ENCODE assay signal across 17 mouse cellular contexts in genomic region chr8:46836949-46837348, GRCm38 (mm10).
DNase-seq lines count a peak whose midpoint lies in the region; TF ChIP-seq lines count a peak whose summit lies in the region.
"Had no signal": no experiment of that assay in that cellular context is flagged by ENCODE, and none has a peak within 500 bp of the region (broad histone marks: within the 10 kb centered on the region; RNA-seq: fewer than 3 reads in every experiment).

No protein-coding gene starts in this region.

- no peak for DNase-seq in gastrocnemius, adult 2 months
- no peak for DNase-seq in gastrocnemius, postnatal 4 days (ENCODE audit: low spot score in 2 of 2)
- no peak for DNase-seq in spleen, adult 2 months (ENCODE audit: low read depth in 1 of 2, low spot score in 2 of 2)
- no peak for DNase-seq in spleen, adult 12 weeks (ENCODE audit: low spot score)
- DNase-seq in layer of hippocampus, adult 18-20 months (ENCODE audit: low spot score in 2 of 2), result no peak
- DNase-seq: adrenal gland, adult 2 months; adrenal gland, postnatal 10 days; adrenal gland, postnatal 25 days; cerebellum, adult 11-12 months; cerebellum, adult 2 months; cerebellum, adult 9-10 months; cerebellum, postnatal 10 days; cerebellum, postnatal 25 days had no signal

- no peak for TF ChIP-seq CTCF in gastrocnemius, adult 2 months (IDR thresholded peaks at IDR 0.05)
- no peak for TF ChIP-seq CTCF in spleen, adult 2 months (IDR thresholded peaks at IDR 0.05; ENCODE audit: extremely low read depth, insufficient read depth, insufficient read length, insufficient replicate concordance)

- 0 out of 2 replicates have a peak overlapping the region, but pooled peaks have one; percentile 6 for H3K27ac ChIP-seq in gastrocnemius, adult 2 months
- H3K27ac ChIP-seq in spleen, adult 2 months (ENCODE audit: insufficient read depth, low read length), result peak overlapping the region; percentile 37; the same call in 1 of the 2 replicates
- H3K27ac ChIP-seq: embryonic facial prominence, embryonic 10.5 days; embryonic facial prominence, embryonic 12.5 days; forebrain, embryonic 13.5 days; forebrain, embryonic 15.5 days had no signal

- no peak overlapping the region for H3K4me3 ChIP-seq in gastrocnemius, adult 2 months
- H3K4me3 ChIP-seq in spleen, adult 2 months (ENCODE audit: extremely low read depth, insufficient read depth, insufficient read length), result no peak overlapping the region
- H3K4me3 ChIP-seq: embryonic facial prominence, embryonic 10.5 days; embryonic facial prominence, embryonic 12.5 days; forebrain, embryonic 13.5 days; forebrain, embryonic 15.5 days had no signal

- H3K36me3 ChIP-seq in spleen, adult 2 months (ENCODE audit: control insufficient read depth, insufficient read depth, low read length), result peaks cover 24% of the 10 kb centered on the region
- H3K36me3 ChIP-seq: forebrain, embryonic 15.5 days had no signal

- 53% methylated on average over 5 of the region's 5 CpGs for WGBS in spleen, adult 2 months

- peaks cover 14% of the 10 kb centered on the region; the same call in 1 of the 2 replicates for H3K4me1 ChIP-seq in spleen, adult 2 months (ENCODE audit: control insufficient read depth, insufficient read depth, insufficient read length)
- H3K4me1 ChIP-seq: embryonic facial prominence, embryonic 12.5 days; forebrain, embryonic 15.5 days had no signal

- intact Hi-C loops in gastrocnemius, adult 2 months (cut with DNase I), result no loop called here

- TF ChIP-seq POLR2A in spleen, adult 2 months (IDR thresholded peaks at IDR 0.05; ENCODE audit: low read depth, low read length), result no peak

- H3K27me3 ChIP-seq in spleen, adult 2 months (ENCODE audit: control insufficient read depth, insufficient read depth, low read length), result no peaks in the 10 kb centered on the region
- H3K27me3 ChIP-seq: embryonic facial prominence, embryonic 12.5 days; forebrain, embryonic 13.5 days; forebrain, embryonic 15.5 days had no signal
